Mouse (Mus musculus) forebrain, embryonic 14.5 days (tissue): Measurements from ENCODE around the gene Efs. TPM values are rescaled to one million over a fixed set of nuclear protein-coding genes. Genes with fewer than 3 reads are reported as not detected.

Experiments
- ATAC-seq: fragments of 200-750 bp; cut with Nextera tagmentation; 2 replicates; pipeline ENCODE4 v1.8.0; 2017; ENCODE audit warnings: mild to moderate bottlenecking, moderate library complexity
- DNase-seq: peaks from one replicate; pipeline ENCODE4 v3.0.0-alpha.2; 2015; ENCODE audit warnings: low spot score
- H3K27ac ChIP-seq: fragments of 300-500 bp; sonication (generic); 2 replicates; pipeline ENCODE4 v1.5.1; 2014; ENCODE audit warnings: low read depth, mild to moderate bottlenecking, control low read depth, low read length, moderate library complexity
- H3K27me3 ChIP-seq: fragments of 300-500 bp; sonication (generic); replicated peaks from 2 replicates; pipeline ENCODE4 v1.6.1; 2014; ENCODE audit warnings: low read length, control low read depth, mixed read lengths; ENCODE audit not compliant: control insufficient read depth, insufficient read depth
- H3K36me3 ChIP-seq: fragments of 300-500 bp; sonication (generic); 2 replicates; pipeline ENCODE4 v1.6.1; 2014; ENCODE audit warnings: low read length, control low read depth; ENCODE audit not compliant: control insufficient read depth, insufficient read depth
- H3K4me1 ChIP-seq: fragments of 300-500 bp; sonication (generic); 2 replicates; pipeline ENCODE4 v1.6.1; 2014; ENCODE audit warnings: antibody characterized with exemption, low read length, control low read depth; ENCODE audit not compliant: control insufficient read depth, insufficient read depth
- H3K4me2 ChIP-seq: fragments of 300-500 bp; sonication (generic); 2 replicates; pipeline ENCODE4 v1.6.1; 2014; ENCODE audit warnings: mild to moderate bottlenecking, control low read depth, low read length
- H3K4me3 ChIP-seq: fragments of 300-500 bp; sonication (generic); 2 replicates; pipeline ENCODE4 v1.5.1; 2014; ENCODE audit warnings: low read depth, low read length, control low read depth
- H3K9ac ChIP-seq: fragments of 300-500 bp; sonication (generic); 2 replicates; pipeline ENCODE4 v1.6.1; 2014; ENCODE audit warnings: mild to moderate bottlenecking, low read length, control low read depth, moderate library complexity
- H3K9me3 ChIP-seq: fragments of 300-500 bp; sonication (generic); replicated peaks from 2 replicates; pipeline ENCODE4 v1.6.1; 2016; ENCODE audit warnings: low read length, control low read depth, mixed read lengths; ENCODE audit not compliant: control insufficient read depth
- WGBS: fragments of 180-500 bp; shearing (Covaris S2); extraction: QIAGEN DNeasy Blood & Tissue Kit; methylation state at CpG from one replicate; pipeline ENCODE4 v1.1.7; 2014; 5-methylcytosine and 5-hydroxymethylcytosine counted together
- polyA plus RNA-seq: library from polyadenylated mRNA; unstranded; fragments of >200 nt; fragmentation: Nextera tagmentation; extraction: Ambion mirVana; gene quantifications from 2 replicates; pipeline ENCODE4 v1.2.1, GENCODE M21; 2014

Efs gene
- polyA plus RNA-seq, 1 experiment from 2014 or later: 27.7 TPM

GRCm38 (mm10) chr14:54942479-54942878 is 16.6 kb upstream of the Efs start:
- H3K27me3 ChIP-seq: no peaks in the 10 kb centered on the region
- no peak overlapping the region for H3K4me3 ChIP-seq
- H3K9me3 ChIP-seq: no peaks in the 10 kb centered on the region
- no peak for DNase-seq
- H3K4me1 ChIP-seq: no peaks in the 10 kb centered on the region
- H3K4me2 ChIP-seq: no peak overlapping the region
- no peak for ATAC-seq
- WGBS: 90% methylated on average over 8 of the region's 8 CpGs
- H3K27ac ChIP-seq: no peak overlapping the region
- H3K36me3 ChIP-seq: no peaks in the 10 kb centered on the region
- no peak overlapping the region for H3K9ac ChIP-seq

- H3K36me3 ChIP-seq: no peaks in the 10 kb centered on the region
- 63% methylated on average over 13 of the region's 13 CpGs for WGBS
- H3K9ac ChIP-seq: no peak overlapping the region
- H3K27me3 ChIP-seq: no peaks in the 10 kb centered on the region
- no peak for DNase-seq
- no peaks in the 10 kb centered on the region for H3K4me1 ChIP-seq
- ATAC-seq: no peak
- no peak overlapping the region for H3K4me3 ChIP-seq
- H3K27ac ChIP-seq: no peak overlapping the region
- H3K4me2 ChIP-seq: no peak overlapping the region
- H3K9me3 ChIP-seq: no peaks in the 10 kb centered on the region
Observed at GRCm38 (mm10) chr14:54941024-54941978, 15.4 kb upstream of the Efs start.

- Histone ChIP-seq H3K4me1 (no peaks in the 10 kb centered on the region), H3K4me3 (no peak overlapping the region), H3K27me3 (no peaks in the 10 kb centered on the region), H3K9me3 (no peaks in the 10 kb centered on the region), H3K9ac (no peak overlapping the region), H3K27ac (no peak overlapping the region), H3K36me3 (no peaks in the 10 kb centered on the region), H3K4me2 (no peak overlapping the region)
- ATAC-seq (no peak), DNase-seq (no peak)
- 81% methylated on average over 3 of the region's 3 CpGs for WGBS
Observed at GRCm38 (mm10) chr14:54940176-54940530, 14.2 kb upstream of the Efs start.

- Histone ChIP-seq H3K27ac (no peak overlapping the region), H3K36me3 (no peaks in the 10 kb centered on the region), H3K4me2 (no peak overlapping the region), H3K4me1 (no peaks in the 10 kb centered on the region), H3K27me3 (no peaks in the 10 kb centered on the region), H3K9ac (no peak overlapping the region), H3K4me3 (no peak overlapping the region), H3K9me3 (no peaks in the 10 kb centered on the region)
- DNase-seq (peak; percentile 55), ATAC-seq (no peak; the same call in 1 of the 2 replicates)
- 51% methylated on average over 12 of the region's 12 CpGs for WGBS
Observed at GRCm38 (mm10) chr14:54939434-54940175, 13.7 kb upstream of the Efs start.

- no peak overlapping the region for H3K9ac ChIP-seq
- H3K4me2 ChIP-seq: no peak overlapping the region
- H3K4me1 ChIP-seq: no peaks in the 10 kb centered on the region
- no peaks in the 10 kb centered on the region for H3K27me3 ChIP-seq
- whole genome bisulfite sequencing: 83% methylated on average over 15 of the region's 15 CpGs
- DNase-seq (no peak), ATAC-seq (no peak)
- H3K9me3 ChIP-seq: no peaks in the 10 kb centered on the region
- H3K36me3 ChIP-seq: no peaks in the 10 kb centered on the region
- H3K4me3 ChIP-seq: no peak overlapping the region
- no peak overlapping the region for H3K27ac ChIP-seq
Observed at GRCm38 (mm10) chr14:54938431-54939219, 12.7 kb upstream of the Efs start.

GRCm38 (mm10) chr14:54937361-54938182 is 11.6 kb upstream of the Efs start:
- Histone ChIP-seq H3K36me3 (no peaks in the 10 kb centered on the region), H3K4me1 (no peaks in the 10 kb centered on the region), H3K4me2 (no peak overlapping the region), H3K9me3 (no peaks in the 10 kb centered on the region), H3K4me3 (no peak overlapping the region), H3K9ac (no peak overlapping the region), H3K27me3 (no peaks in the 10 kb centered on the region), H3K27ac (no peak overlapping the region)
- WGBS: 94% methylated on average over 16 of the region's 16 CpGs
- no peak for ATAC-seq
- DNase-seq: no peak

- Histone ChIP-seq H3K9ac (no peak overlapping the region), H3K4me2 (no peak overlapping the region)
- 70% methylated on average over 6 of the region's 6 CpGs for WGBS
Observed at GRCm38 (mm10) chr14:54936831-54937160, 10.9 kb upstream of the Efs start.

More at GRCm38 (mm10) chr14:54936831-54937160, 10.9 kb upstream of the Efs start:
- Histone ChIP-seq H3K4me1 (no peaks in the 10 kb centered on the region), H3K27ac (no peak overlapping the region), H3K9me3 (no peaks in the 10 kb centered on the region), H3K4me3 (no peak overlapping the region), H3K27me3 (no peaks in the 10 kb centered on the region), H3K36me3 (no peaks in the 10 kb centered on the region)
- no peak for DNase-seq
- no peak for ATAC-seq
